Mouse (Mus musculus) layer of hippocampus, adult 11-12 months (tissue): ENCODE measurements at regions not wholly inside any gene's neighbourhood (a gene's known extent, or its start where the extent isn't known, plus 50 kb on each side); places are given as distances from the start of the nearest gene placed in this dataset.
A peak's percentile ranks its signal among the peaks of the same experiment; 100 is the strongest.

ENCODE experiments used
- DNase-seq: peaks from one replicate; pipeline ENCODE4 v3.0.0; 2022; ENCODE audit warnings: low spot score

DNA sequence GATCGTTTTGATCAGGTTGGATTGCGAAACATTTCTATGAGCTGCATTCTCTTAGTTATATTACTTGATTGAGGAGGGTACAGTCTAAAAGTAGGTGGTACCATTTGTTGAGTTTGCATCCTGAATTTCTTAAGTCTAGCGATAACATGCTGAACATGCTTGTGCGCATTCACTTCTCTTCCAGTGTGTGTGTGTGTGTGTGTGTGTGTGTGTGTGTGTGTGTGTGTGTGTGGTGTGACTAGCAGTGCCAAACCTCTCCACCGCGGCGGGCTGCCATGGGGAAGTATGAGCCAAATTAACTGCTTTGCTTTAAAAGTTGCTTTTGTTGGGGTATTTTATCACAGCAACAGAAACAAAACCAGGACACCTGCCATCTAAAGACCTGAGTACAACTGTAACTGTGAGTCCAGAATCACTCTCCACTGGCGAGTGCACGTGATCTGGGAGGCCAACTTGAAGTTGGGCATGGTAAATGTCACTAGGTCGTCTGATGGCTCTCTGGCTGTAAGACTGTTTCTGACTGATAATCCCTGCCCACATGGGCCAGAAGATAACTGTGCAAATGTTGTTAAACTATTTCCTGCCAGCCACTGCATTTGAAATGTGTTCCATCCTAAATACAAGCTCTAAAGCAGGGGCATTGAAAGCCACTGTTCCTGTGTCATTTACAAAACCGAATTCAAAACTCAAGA, 273.3 kb upstream of the Ppargc1a start:
- no peak for DNase-seq

GRCm38 (mm10) chr5:51839292-51839691, 271.8 kb upstream of the Ppargc1a start:
- no peak for DNase-seq

- peak; percentile 14 for DNase-seq
Observed at GRCm38 (mm10) chr5:51830551-51830950, 263.0 kb upstream of the Ppargc1a start.

DNA sequence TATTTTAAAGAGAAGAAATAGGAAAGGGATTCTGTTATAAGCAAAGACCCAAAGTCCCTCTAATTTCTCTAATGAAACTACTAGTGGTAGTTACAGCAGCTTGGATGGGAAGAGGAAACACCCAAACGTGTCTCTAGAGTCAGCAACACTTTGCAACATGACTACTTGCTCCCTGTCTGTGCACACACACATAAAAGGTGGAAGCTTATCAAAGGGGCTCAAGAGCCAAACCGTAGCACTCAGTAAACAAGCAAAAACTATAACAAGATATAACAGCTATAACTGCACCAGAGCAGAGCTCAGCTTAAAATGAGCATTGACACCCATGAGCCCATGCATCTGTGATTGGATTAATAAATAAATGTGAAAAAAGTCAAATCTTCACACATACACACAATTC, 262.5 kb upstream of the Ppargc1a start:
- DNase-seq: no peak

GRCm38 (mm10) chr5:51829606-51830005, 262.1 kb upstream of the Ppargc1a start:
- DNase-seq: no peak

DNA sequence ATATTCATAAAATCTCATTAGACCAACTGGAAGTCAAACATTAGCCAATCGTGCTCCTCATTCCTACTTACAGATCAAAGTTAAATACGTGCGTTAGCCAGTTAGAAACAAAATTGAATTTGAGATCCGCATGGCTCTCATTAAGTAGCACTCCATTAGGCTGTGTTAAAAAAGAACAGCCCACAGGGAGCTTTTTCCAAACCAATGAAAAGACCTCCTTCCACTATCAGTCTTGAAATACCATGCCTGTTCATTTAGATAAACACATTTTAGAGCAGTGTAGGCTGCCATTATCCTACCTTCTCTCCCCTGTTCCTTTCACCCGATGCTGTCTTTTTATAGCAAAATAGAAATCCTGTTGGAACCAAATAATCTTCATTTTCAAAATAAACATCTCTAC, 261.5 kb upstream of the Ppargc1a start:
- DNase-seq: no peak

- DNase-seq: no peak
Observed at GRCm38 (mm10) chr5:51826269-51826668, 258.7 kb upstream of the Ppargc1a start.

GRCm38 (mm10) chr5:51825584-51826088, 258.1 kb upstream of the Ppargc1a start:
- DNase-seq: no peak

DNA sequence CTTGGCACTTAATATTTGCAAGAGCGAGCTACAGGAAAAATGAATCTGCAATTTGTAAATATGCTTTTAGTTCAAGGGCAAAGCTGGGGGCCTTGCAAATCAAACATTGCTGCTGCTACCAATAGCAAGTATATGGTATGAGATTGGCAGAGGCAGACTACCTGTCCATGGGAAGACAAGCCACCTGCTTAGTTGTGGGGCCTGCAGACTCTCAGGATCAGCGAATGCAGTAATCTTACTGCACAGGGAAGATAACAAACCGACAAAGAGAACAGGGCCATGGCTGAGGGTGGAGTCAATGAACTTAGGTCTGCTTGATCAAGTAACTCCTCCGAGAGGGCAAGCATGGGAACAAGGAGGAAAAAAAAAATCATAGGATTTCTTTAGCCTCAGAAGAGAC, 257.2 kb upstream of the Ppargc1a start:
- no peak for DNase-seq

- no peak for DNase-seq
Observed at GRCm38 (mm10) chr5:51823657-51824056, 256.1 kb upstream of the Ppargc1a start.

GRCm38 (mm10) chr5:51816258-51816657, 248.7 kb upstream of the Ppargc1a start:
- no peak for DNase-seq

- DNase-seq: no peak
Observed at GRCm38 (mm10) chr5:51811728-51812127, 244.2 kb upstream of the Ppargc1a start.

DNA sequence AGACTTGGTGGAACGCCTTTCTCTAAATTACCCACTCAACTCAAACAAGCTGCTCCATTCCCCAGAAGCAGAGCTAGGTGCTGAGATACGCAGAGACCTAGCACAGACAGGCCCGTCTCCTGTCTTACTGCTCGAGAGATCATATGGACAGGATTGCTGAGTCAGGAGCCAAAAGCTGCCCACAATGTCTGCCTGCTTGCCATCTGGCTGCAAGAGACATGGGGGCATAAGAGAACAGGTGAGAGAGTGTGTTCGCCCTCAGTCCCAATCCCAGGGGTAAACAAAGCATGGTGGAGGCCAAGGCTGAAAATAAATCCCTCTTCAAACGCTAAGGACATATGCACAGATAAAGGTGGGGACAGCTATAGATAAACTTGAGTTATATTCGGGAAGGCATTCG, 234.0 kb upstream of the Ppargc1a start:
- DNase-seq: no peak

GRCm38 (mm10) chr5:51799371-51800035, 232.0 kb upstream of the Ppargc1a start:
- no peak for DNase-seq

DNA sequence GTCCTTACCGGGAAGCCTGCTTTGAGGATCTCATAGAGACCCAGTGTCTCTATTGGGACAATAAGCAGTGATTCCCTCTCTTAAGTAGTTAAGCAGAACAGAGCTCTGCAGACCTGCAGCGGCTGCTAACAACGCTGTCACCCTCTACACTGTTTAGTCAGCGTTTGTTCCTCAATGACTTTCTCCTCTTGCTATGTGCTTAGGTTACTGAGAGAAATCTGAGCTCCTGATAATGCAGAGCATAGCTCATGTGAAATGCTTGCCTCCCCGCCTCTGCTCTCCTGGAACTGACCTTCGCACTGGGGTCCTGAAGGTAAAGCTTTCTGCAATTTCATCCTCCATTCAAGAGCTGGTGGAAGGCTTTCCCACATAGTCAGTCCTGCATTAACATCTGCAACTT, 226.6 kb upstream of the Ppargc1a start:
- no peak for DNase-seq

DNA sequence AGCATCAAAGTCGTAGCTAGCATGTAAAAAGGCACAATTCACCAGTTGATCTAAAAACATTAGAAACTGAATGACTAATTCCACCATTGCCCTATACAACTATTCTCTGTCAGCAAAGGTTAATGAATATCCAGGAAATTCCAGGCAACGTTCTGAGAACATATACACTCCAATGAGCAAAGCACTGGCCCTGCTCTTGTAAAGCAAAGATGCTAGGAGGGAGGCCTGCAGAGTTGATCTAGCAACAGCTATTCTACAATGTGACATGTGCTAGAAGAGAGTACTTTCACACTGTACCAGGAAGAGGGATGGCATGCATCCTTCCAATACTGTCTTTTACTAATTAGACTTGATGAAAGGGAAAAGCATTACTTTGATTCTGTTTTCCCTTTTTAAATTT, 225.4 kb upstream of the Ppargc1a start:
- DNase-seq: no peak

GRCm38 (mm10) chr5:51788768-51789167, 221.2 kb upstream of the Ppargc1a start:
- no peak for DNase-seq

DNA sequence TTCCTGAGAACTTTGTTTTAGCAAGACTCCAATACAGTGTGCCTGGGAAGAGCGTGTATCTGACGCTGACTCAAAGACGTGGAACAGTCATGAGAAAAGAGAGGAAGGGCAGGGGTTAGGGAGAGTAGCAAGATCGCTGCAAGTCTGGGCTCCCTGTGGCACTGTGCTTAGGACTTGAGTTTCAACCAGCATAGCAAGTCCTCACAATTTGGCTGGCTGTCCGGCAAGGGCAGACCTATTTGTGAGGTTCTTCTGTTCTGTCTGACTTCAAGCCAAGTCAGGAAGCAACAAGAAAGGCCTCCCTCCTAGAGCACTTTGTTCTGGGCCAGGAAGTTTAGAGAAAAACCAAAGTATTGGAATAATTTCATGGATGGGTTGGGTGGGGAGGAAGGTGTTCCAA, 216.0 kb upstream of the Ppargc1a start:
- no peak for DNase-seq

GRCm38 (mm10) chr5:51783099-51783498, 215.6 kb upstream of the Ppargc1a start:
- no peak for DNase-seq

DNA sequence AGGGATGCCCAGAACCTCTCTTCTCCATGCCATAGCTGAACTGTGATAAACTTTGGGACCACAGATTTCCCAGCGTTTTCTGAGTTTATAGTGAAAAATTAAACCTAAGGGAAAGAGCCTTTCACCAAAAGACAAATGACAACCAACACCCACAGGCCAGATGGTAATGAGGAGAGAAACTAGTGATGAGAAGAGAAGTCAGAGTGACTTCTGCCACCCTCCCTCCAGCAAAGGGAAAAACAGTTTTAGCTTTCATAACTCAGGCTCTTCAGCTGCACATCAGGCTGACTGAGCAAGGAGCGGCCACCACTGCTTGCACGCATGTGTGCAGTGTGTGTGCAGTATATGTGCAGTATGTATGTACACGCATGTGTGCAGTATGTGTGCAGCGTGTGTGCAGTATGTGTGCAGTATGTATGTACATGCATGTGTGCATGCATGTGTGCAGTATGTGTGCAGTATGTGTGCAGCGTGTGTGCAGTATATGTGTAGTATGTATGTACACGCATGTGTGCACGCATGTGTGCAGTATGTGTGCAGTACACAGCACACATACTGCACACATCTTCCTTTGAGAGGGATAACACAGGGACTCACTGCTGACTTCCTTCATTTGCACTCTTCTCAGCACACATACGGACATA, 208.1 kb upstream of the Ppargc1a start:
- peak; percentile 38 for DNase-seq

DNA sequence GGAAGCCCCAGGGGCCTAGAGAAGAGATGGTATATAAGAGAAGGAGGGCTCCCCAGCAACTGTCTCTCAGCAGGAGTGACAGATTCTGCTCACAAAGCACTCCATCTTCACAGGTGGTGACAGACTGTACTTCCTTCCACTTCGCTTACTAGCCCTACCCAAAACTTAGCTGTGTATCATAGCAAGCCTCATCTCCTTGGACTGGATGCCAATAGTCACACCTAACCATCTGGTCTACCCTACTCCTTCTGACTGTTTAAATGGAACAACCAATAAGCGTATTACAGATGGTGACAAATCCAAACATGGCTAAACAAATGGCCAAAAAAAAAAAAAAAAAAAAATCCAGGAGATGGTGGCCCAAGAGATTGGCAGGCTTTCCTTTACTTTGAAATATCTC, 204.1 kb upstream of the Ppargc1a start:
- no peak for DNase-seq

DNA sequence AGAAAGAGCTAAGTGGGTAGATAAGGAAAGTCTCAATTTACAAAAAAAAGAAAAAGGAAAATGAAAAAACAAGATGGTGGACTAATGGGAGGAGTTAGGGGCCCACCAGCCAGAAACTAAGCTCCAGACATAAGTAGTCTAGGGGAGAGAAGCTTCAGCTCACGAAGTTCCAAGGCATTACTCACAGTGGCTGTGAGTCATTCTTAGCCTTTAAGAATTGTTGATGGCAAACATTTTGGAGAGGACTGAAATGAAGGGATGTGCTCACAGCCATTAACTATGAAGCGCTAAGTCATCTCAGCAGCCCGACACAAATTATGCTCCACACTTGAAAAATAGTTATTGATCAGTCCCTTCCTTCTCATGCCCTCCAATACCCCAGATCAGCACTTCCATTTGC, 198.6 kb upstream of the Ppargc1a start:
- DNase-seq: no peak

GRCm38 (mm10) chr5:51764416-51764815, 196.9 kb upstream of the Ppargc1a start:
- DNase-seq: no peak
